Mouse (Mus musculus) mesoderm, embryonic 11.5 days (tissue): ENCODE measurements around the gene H2-Q7.
"Not testable (repeated sequence)": the region's sequence is repeated elsewhere in the genome, so short reads cannot be mapped to it uniquely, and the experiment has no call there.

Source experiments
- DNase-seq: peaks from one replicate; pipeline ENCODE4 v3.0.0-alpha.2; 2012; ENCODE audit warnings: low read depth, low spot score

Gene H2-Q7

DNA sequence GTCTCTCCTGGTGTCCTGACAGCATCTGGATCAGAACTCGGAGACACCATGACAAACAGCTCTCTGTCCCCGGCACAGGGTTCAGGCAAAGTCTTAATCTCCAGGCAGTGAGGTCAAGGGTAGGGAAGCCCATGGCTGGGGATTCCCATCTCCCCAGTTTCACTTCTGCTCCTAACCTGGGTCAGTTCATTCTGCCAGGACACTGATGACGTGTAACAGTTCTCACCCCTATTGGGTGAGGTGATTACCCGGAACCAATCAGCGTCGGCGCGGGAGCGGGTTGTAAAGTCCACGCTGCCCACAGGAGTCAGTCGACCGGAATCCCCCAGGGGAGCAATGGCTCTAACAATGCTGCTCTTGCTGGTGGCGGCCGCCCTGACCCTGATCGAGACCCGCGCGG, at the start of gene H2-Q7:
TSS of gene H2-Q7 (plus strand) at position 271 of the 400 bp plus-strand sequence.
- DNase-seq: peak; percentile 72

DNA sequence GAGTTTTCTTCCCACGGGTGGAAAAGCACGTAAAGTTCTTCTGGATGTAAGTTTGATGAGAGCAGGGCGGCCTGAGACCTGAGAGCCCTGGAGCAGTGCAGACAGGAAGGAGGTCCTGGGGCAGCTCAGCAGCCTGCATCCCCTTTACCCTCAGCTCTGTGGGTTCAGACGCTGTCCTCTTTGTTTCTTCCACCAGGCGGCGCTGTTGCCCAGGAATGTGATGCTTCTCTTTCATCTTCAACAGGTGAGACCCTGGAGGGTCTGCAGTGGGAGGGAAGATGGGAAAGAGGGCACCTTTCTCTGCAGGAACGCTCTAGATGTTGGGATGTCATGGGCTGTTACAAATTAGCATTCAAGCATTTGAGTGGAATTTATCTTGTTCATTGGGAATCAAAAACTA, 49.2 kb upstream of the H2-Q7 start:
- peak; percentile 11 for DNase-seq

DNA sequence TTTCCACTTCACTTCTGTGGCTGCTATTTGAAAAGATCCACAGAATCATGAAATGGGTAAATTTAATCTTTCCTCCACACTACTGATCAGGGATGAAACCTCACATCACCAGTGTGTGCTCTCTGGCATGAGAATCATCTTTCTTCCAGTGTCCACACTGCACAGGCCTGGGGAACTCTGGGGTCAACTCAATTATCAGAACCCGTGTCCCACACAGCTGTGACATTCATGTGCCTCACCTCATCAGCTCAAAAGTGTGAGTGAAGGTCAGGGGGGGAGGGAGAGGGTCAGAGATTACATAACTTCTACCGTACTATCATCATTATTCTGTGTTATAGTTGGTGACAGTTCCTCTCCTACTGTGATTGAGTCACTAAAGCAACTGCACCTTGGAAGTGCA, 46.3 kb upstream of the H2-Q7 start:
- DNase-seq: not testable (repeated sequence)

DNA sequence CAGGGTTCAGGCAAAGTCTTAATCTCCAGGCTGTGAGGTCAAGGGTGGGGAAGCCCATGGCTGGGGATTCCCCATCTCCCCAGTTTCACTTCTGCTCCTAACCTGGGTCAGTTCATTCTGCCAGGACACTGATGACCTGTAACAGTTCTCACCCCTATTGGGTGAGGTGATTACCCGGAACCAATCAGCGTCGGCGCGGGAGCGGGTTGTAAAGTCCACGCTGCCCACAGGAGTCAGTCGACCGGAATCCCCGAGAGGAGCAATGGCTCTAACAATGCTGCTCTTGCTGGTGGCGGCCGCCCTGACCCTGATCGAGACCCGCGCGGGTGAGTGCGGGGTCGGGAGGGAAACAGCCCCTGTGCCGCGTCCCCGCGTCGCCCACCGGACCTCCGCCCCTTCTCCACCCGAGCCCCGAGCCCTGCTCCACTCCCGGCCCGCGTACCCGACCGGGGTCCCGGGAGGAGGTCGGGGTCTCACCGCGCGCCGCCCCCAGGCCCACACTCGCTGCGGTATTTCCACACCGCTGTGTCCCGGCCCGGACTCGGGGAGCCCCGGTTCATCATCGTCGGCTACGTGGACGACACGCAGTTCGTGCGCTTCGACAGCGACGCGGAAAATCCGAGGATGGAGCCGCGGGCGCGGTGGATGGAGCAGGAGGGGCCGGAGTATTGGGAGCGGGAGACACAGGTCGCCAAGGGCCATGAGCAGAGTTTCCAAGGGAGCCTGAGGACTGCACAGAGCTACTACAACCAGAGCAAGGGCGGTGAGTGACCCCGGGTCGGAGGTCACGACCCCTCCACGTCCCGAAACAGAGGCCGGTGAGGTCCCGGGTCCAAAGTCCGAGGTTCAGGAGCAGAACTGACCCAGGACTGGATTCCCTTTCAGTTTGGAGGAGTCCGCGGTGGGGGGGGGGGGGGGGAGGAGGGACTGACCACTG, 44.8 kb upstream of the H2-Q7 start:
- not testable (repeated sequence) for DNase-seq

DNA sequence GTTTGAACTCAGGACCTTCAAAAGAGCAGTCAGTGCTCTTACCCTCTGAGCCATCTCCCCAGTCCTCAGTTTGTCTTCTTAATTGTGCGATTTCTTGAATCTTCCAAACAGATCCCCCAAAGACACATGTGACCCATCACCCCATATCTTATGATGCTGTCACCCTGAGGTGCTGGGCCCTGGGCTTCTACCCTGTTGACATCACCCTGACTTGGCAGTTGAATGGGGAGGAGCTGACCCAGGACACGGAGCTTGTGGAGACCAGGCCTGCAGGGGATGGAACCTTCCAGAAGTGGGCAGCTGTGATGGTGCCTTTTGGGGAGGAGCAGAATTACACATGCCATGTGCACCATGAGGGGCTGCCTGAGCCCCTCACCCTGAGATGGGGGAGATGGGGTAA, 42.0 kb upstream of the H2-Q7 start:
- DNase-seq: not testable (repeated sequence)

DNA sequence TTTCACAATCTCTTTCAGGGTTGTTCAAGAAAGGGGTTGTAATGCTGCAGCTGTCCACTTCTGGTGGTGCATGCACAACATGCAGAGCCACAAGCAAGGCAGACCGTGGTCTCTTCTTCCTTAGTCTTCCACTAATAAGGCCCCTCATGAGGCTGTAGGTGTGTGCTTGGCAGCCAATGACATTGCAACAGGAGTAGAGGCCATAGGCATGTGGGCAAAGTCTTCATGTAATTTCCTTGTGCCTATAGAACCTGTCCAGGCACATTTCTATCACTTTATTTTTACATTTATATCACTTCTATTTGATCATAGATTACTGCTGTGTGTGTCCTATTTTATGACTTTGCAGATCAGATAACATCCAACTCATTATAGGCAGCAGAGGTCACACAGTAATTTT, 25.9 kb upstream of the H2-Q7 start:
- not testable (repeated sequence) for DNase-seq

DNA sequence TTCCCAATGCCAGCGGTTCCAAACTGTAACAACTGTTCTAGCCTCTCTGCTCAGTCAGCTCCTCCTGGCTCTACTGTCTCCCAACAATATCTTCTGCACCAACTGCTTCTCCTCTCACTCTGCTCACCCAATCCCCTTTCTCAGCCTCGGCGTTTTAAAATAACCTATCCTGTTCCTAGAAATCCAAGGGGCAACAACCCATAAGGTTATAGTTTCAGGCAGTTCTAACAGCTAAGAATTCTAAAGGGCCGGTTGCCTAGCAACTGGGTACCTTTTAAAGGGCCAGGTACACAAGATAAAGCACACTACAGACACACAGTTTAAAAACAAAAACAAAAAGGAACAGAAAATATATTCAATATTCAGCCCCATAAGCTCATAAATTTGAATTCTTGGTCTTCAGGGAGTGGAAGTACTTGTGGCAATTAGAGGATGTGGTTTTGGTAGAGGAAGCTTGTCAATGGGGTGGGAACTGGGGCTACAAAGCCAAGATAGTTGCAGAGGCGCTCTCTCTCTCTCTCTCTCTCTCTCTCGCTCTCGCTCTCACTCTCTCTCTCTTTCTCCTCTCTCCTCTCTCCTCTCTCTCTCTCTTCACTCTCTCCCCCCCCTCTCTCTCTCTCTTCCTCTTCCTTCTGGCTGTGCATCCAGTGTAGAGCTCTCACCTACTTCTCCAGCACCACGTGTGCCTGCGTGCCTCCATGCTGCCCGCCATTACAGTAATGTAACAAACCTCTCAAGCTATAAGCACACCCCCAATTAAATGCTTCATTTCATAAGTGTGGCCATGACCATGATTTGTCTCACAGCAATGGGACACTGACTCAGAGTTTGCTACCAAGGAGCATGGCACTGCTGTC, 23.5 kb upstream of the H2-Q7 start:
- DNase-seq: not testable (repeated sequence)

DNA sequence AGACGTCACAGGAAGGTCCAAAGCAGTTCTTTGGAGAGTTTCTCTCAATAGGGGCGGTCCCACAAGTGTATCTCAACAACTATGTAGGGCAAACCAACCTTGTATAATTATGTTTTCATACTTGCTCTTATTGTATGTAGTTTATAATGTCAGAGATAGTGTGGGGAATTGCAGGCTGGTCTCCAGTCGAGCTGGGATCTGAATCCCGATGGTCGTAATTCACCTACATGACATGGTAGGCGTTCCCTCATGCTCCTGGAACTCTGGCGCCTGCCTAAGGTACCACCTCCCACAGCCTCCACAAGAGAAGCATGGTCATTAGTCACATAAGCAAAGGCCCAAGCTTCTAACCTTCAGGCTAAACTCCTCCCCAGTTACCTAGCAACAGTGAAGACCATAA, 20.2 kb upstream of the H2-Q7 start:
- DNase-seq: no peak

DNA sequence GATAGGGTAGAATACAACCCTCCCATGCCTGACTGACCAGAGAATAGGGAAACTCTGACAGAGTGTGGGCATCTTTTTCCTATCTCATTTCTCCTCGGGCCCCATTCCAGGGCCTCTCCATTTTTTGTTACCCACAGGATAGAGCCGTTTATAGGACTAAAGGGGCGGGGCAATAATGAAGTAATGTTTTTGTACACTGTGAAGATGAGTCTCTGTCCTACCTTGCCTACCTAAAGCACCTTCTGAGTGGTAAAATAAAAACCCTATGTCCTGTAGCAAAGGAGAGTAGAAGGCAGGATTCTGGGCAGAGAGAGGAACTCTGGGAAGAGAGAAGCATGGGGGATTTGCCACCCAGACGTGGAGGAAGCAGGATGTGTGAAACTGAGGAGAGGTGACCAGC, 19.4 kb upstream of the H2-Q7 start:
- not testable (repeated sequence) for DNase-seq

DNA sequence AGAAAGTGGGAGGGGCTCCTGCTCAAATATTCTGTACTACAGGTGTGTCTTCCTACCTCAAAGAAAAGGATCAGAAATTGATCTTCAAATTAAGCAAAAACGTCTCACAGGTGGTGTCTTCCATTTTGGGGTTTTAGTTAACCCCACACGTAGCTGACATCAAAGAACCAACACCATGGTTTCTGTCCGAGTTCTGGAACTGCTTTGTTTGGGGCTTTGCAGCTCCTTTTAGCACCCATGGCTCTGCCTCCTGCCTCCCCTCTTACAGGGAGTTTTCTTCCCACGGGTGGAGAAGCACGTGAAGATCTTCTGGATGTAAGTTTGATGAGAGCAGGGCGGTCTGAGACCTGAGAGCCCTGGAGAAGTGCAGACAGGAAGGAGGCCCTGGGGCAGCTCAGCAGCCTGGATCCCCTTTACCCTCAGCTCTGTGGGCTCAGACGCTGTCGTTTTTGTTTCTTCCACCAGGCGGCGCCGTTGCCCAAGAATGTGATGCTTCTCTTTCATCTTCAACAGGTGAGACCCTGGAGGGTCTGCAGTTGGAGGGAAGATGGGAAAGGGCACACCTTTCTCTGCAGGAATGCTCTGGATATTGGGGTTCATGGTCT, 18.6 kb upstream of the H2-Q7 start:
- DNase-seq: peak; percentile 35

DNA sequence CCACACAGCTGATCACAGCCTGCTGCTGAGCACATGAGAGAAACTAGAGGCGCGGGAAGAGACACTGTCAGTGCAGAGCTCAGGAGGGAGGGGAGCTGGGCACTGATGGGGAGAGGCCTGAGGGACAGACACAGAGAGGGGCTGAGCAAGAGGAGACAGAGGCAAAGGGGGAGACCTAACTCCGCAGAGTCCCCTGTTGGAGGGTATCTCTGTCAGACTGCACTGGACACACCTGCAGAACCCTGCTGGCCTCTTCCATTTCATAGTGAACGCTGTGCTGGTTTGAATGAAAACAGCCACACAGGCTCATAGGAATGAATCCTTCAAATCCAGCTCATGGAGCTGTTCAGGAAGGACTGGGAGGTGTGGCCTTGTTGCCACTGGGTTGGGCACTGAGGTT, 17.6 kb upstream of the H2-Q7 start:
- DNase-seq: not testable (repeated sequence)

DNA sequence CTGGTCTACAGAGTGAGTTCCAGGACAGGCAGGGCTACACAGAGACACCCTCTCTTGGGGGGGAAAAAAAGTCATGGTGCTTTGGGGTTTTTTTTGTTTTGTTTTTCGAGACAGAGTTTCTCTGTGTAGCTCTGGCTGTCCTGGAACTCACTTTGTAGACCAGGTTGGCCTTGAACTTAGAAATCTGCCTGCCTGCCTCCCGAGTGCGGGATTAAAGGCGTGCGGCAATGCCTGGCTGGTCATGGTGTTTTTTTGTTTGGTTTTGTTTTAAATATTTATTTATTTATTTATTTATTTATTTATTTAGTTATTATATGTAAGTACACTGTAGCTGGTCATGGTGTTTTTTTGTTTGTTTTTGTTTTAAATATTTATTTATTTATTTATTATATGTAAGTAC, 16.6 kb upstream of the H2-Q7 start:
- not testable (repeated sequence) for DNase-seq

DNA sequence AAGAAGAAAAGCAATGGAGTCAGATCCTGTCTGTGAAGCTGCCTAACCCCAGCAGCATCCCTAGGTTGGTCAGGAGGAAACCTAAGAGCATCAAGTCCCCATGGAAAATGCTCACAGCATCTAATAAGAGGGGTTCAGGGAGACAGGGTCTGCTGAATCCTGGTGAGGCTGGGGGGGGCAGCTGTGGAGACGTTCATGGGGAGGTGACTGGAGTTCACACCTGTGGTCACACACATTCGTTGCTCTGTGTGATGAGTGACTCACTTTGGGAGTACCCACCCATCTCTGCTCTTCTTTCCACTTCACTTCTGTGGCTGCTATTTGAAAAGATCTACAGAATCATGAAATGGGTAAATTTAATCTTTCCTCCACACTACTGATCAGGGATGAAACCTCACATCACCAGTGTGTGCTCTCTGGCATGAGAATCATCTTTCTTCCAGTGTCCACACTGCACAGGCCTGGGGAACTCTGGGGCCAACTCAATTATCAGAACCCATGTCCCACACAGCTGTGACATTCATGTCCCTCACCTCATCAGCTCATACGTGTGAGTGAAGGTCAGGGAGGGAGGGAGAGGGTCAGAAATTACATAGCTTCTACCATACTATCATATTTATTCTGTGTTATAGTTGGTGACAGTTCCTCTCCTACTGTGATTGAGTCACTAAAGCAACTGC, 15.7 kb upstream of the H2-Q7 start:
- DNase-seq: not testable (repeated sequence)

DNA sequence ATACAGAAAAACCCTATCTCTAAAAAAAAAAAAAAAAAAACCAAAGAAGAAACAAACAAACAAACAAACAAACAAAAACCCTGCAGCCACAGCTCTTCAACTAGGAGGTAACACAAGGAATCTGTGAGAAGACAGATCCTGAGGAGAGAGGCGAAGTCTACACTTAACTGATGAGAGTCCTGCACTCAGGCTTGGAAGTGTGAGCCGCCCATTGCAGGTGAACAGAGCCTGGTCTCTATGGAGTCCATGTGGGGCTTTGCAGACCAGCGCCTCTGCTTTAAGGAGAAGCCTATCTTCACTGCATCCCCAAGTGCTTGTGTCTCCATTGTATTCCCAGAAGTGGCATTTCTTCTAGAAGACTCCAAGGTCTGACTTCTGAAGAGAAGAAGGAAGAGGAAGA, 14.8 kb upstream of the H2-Q7 start:
- not testable (repeated sequence) for DNase-seq

DNA sequence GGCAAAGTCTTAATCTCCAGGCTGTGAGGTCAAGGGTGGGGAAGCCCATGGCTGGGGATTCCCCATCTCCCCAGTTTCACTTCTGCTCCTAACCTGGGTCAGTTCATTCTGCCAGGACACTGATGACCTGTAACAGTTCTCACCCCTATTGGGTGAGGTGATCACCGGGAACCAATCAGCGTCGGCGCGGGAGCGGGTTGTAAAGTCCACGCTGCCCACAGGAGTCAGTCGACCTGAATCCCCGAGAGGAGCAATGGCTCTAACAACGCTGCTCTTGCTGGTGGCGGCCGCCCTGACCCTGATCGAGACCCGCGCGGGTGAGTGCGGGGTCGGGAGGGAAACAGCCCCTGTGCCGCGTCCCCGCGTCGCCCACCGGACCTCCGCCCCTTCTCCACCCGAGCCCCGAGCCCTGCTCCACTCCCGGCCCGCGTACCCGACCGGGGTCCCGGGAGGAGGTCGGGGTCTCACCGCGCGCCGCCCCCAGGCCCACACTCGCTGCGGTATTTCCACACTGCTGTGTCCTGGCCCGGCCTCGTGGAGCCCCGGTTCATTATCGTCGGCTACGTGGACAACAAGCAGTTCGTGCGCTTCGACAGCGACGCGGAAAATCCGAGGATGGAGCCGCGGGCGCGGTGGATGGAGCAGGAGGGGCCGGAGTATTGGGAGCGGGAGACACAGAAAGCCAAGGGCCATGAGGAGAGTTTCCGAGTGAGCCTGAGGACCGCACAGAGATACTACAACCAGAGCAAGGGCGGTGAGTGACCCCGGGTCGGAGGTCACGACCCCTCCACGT, 14.1 kb upstream of the H2-Q7 start, which contains the start of gene H2-Q6:
TSS of gene H2-Q6 (plus strand) at position 227 of the 793 bp plus-strand sequence.
- peak; percentile 52 for DNase-seq

DNA sequence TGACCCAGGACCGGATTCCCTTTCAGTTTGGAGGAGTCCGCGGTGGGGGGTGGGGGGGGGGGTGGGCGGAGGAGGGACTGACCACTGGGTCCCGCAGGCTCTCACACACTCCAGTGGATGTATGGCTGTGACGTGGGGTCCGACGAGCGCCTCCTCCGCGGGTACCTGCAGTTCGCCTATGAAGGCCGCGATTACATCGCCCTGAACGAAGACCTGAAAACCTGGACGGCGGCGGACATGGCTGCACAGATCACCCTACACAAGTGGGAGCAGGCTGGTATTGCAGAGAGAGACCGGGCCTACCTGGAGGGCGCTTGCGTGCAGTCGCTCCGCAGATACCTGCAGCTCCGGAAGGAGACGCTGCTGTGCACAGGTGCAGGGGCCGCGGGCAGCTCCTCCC, 13.5 kb upstream of the H2-Q7 start:
- not testable (repeated sequence) for DNase-seq

DNA sequence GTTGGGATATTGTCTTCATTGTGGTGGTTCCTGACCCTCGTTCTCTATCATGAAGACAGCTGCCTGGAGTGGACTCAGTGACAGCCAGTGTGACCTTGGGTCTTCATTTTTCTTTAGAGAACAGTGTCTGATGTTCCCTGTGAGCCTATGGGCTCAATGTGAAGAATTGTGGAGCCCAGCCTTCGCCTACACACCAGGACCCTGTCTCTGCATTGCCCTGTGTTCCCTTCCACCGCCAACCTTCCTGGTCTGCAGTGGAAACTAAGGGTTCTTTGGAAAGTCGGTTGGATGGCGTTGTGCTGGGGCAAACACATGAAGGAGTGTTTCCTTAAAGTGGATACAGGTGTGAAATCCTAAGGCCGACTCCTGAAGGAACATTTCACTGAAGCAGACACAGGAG, 10.1 kb upstream of the H2-Q7 start:
- DNase-seq: not testable (repeated sequence)

DNA sequence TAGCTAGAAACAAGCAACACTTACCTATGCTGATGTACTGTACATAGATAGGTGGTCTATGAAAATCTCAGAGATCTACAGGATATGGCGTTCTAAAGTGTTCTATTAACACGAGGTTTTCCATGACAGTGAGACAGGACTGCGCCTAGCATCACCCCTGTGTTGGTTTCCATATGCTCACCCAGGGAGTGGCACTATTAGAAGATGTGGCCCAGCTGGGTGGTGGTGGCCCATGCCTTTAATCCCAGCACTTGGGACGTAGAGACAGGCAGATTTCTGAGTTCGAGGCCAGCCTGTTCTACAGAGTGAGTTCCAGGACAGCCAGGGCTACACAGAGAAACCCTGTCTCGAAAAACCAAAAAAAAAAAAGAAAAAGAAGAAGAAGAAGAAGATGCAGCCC, 8.3 kb upstream of the H2-Q7 start:
- not testable (repeated sequence) for DNase-seq

DNA sequence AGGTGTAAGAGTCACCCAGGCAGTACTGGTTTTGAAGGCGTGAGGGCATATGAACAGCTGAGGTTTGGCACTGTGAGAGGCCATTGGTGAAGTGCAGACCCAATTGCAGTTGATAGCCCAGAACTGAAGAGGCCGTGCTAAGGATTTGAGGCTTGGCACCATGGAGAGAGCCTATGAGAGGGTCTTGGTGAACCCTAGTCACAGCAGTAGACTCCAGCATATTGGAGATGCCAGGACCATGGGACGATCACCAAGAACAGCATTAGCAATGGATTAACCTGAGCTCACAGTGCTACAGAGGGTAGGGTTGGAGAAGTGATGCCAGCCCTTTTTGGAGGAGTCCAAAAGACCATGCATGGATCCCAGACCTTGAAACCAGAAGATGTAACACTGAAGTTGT, 6.8 kb upstream of the H2-Q7 start:
- not testable (repeated sequence) for DNase-seq

DNA sequence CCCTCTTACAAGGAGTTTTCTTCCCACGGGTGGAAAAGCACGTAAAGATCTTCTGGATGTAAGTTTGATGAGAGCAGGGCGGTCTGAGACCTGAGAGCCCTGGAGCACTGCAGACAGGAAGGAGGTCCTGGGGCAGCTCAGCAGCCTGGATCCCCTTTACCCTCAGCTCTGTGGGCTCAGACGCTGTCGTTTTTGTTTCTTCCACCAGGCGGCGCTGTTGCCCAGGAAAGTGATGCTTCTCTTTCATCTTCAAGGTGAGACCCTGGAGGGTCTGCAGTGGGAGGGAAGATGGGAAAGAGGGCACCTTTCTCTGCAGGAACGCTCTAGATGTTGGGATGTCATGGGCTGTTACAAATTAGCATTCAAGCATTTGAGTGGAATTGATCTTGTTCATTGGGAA, 4.1 kb upstream of the H2-Q7 start:
- DNase-seq: not testable (repeated sequence)
